Mouse (Mus musculus): ENCODE results near the gene Hoxa11. TPM values are rescaled to one million over a fixed set of nuclear protein-coding genes. Genes with fewer than 3 reads are reported as not detected.

Hoxa11 gene
- polyA plus RNA-seq, 1 experiment, result 0.04 TPM

Other genes with a start within 250 kb of the Hoxa11 start
- gene Skap2, start 233.3 kb downstream of the Hoxa11 start, polyA plus RNA-seq (2012; rRNA removed), result 8.8 and 12.8 TPM in 2 replicates
- gene Hoxa1, start 87.5 kb downstream of the Hoxa11 start, polyA plus RNA-seq (2012; rRNA removed), result 0.04 TPM in 1 of 2 replicates, not detected in the other
- not detected in 2 replicates for gene Hoxa2, start 81.0 kb downstream of the Hoxa11 start, polyA plus RNA-seq (2012; rRNA removed)
- not detected in 2 replicates for gene 5730596B20Rik, start 68.3 kb downstream of the Hoxa11 start, polyA plus RNA-seq (2012; rRNA removed)
- 0.06 TPM in 1 of 2 replicates, not detected in the other for gene Hoxa4, start 54.1 kb downstream of the Hoxa11 start, polyA plus RNA-seq (2012; rRNA removed)
- gene Hoxa5, start 41.2 kb downstream of the Hoxa11 start, polyA plus RNA-seq (2012; rRNA removed), result 0.11 TPM in 1 of 2 replicates, not detected in the other
- not detected in 2 replicates for gene Hoxa6, start 37.1 kb downstream of the Hoxa11 start, polyA plus RNA-seq (2012; rRNA removed)
- not detected in 2 replicates for gene Hoxa3, start 32.5 kb downstream of the Hoxa11 start, polyA plus RNA-seq (2012; rRNA removed)
- not detected in 2 replicates for gene Gm28308, start 32.5 kb downstream of the Hoxa11 start, polyA plus RNA-seq (2012; rRNA removed)
- gene Hoxa7, start 24.0 kb downstream of the Hoxa11 start, polyA plus RNA-seq (2012; rRNA removed), result 0.17 TPM in 1 of 2 replicates, not detected in the other
- not detected in 2 replicates for gene Hoxa9, start 14.7 kb downstream of the Hoxa11 start, polyA plus RNA-seq (2012; rRNA removed)
- 0.27 TPM in 1 of 2 replicates, not detected in the other for gene Hoxa10, start 5.0 kb downstream of the Hoxa11 start, polyA plus RNA-seq (2012; rRNA removed)
- not detected in 2 replicates for gene Hoxa13, start 15.1 kb upstream of the Hoxa11 start, polyA plus RNA-seq (2012; rRNA removed)
- not detected in 2 replicates for gene Evx1, start 67.7 kb upstream of the Hoxa11 start, polyA plus RNA-seq (2012; rRNA removed)

All from frontal cortex, adult 2 months (tissue).